Mouse (Mus musculus): ENCODE results near the gene Slc48a1.

Slc48a1 gene

GRCm38 (mm10) chr15:97816199-97816994 is 38.1 kb downstream of the Slc48a1 start:
- TF ChIP-seq GATA4 (IDR thresholded peaks at IDR 0.05; ENCODE audit: insufficient replicate concordance, low read length), result no peak

GRCm38 (mm10) chr15:97819937-97820336 is 41.6 kb downstream of the Slc48a1 start:
- no peak for TF ChIP-seq GATA4 (IDR thresholded peaks at IDR 0.05; ENCODE audit: insufficient replicate concordance, low read length)

DNA sequence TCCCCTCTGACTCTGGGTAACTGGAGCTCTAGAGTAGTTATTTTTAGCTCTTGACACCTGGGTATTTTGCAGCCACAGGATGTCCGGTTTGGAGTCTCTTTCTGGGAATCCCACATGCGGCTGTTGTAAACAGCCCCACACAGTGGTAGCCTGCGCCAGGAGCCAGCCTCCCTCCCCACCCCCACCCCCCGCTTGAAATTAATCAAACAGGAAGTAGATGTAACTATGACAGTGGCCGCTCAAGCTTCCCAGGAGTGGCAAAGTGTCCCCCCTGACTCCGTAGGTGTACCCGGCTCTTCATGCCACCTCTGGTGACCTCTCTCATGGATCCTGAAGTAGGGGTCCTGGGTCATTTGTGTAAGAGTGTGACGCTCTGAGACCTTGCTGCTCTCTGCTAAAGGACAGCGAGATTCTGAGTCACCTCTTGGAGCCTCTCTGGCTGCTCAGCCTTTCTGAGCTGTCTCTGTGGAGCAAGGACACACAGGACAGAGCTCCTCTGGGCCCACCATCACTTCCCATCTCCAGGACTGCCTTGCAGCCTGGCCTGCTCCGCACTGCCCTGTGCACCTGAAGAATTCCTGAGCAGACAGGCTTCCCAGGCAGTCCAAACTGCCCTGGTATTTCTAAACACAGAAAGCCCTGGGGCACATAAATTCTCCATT is 43.1 kb downstream of the Slc48a1 start:
- TF ChIP-seq GATA4 (IDR thresholded peaks at IDR 0.05; ENCODE audit: insufficient replicate concordance, low read length), result no peak

- no peak for TF ChIP-seq GATA4 (IDR thresholded peaks at IDR 0.05; ENCODE audit: insufficient replicate concordance, low read length)
These were observed 43.7 kb downstream of the Slc48a1 start for GRCm38 (mm10) chr15:97821983-97822363.

DNA sequence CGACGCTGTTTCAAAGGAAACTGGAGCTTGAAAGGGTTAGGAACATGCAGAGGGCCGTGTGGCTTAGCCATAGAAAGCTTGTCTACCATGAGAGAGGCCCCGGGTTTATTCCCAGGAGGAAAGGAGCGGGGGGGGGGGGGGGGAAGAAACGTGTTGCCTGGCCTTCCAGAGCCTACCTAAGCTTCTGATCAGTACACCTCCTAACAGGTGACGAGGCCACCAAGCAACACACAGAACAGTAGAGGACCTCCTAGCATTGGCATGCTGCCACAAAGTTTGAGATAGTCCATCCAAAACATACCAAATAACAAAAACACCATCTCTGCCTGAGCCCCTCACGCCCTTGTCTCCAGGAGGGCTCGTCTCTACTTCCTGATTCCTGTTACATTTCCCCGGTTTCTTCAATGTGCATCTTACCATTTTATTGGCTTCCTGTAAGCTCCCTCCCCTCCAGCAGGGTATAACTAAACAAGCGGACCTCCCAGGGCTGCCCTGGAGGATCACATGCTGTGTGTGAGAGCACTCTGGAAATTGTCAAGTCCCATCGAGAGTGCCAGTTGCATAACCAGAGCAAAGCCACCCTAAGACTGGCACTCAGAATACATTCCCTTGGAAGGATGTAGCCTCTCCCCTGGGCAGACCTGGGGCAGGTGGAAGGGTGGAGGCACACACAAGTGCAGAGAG is 44.4 kb downstream of the Slc48a1 start:
- TF ChIP-seq GATA4 (IDR thresholded peaks at IDR 0.05; ENCODE audit: insufficient replicate concordance, low read length), result no peak

DNA sequence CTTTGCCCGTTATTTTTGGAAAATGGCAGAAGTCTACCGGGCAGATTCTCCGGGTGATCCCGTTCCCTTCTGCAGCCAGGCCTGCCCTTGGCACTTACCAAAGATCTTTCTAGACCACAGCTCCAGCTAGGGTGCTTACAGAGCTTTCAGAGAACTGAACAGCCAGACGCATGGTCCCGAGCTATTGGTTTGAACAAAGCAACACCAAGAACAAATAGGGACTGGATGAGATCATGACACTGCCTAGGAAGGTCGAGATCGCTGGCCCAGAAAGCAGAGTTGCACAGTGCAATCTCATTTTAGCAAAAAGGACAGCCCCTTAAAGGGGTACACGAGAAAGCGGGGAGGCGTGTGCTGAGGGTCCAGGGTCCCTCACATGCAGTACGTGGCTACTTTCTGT is 45.2 kb downstream of the Slc48a1 start:
- no peak for TF ChIP-seq GATA4 (IDR thresholded peaks at IDR 0.05; ENCODE audit: insufficient replicate concordance, low read length)

- TF ChIP-seq GATA4 (IDR thresholded peaks at IDR 0.05; ENCODE audit: insufficient replicate concordance, low read length), result no peak
These were observed 45.7 kb downstream of the Slc48a1 start for GRCm38 (mm10) chr15:97824042-97824441.

- no peak for TF ChIP-seq GATA4 (IDR thresholded peaks at IDR 0.05; ENCODE audit: insufficient replicate concordance, low read length)
These were observed 47.0 kb downstream of the Slc48a1 start for GRCm38 (mm10) chr15:97825071-97825940.

DNA sequence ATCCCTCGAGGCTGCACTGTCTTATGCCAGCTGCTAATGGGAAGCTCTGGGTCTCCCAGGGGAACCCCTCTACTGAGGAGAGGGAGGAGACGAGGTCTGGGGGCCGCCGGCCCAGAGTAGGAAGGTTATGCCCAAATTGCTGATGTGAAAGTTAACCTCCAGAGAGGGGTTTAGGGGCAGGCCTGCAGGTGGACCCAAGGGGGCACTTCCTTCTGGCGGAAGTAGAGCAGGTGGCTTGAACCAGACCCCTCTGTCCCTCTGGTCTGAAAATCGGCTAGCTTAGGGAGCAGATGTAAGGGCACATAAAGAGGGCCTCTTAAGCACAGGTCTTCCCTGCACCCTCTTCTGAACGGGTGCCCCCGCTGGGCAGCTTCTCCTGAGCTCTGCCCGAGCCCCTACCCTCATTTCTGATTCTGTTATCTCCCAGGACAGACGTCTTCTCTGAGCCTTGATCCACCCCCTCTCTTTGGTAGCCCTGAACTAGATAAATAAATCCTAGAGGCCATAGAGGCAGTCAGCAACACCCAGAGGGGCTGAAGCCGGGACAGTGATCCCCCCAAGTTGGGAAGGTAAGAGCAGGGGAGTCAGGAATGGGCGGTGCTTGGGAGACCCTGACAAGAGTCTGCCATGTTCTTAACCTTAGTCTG is 47.7 kb downstream of the Slc48a1 start:
- TF ChIP-seq GATA4 (IDR thresholded peaks at IDR 0.05; ENCODE audit: insufficient replicate concordance, low read length), result no peak

- TF ChIP-seq GATA4 (IDR thresholded peaks at IDR 0.05; ENCODE audit: insufficient replicate concordance, low read length), result no peak
These were observed 48.4 kb downstream of the Slc48a1 start for GRCm38 (mm10) chr15:97826588-97827261.

GRCm38 (mm10) chr15:97827401-97827800 is 49.1 kb downstream of the Slc48a1 start:
- TF ChIP-seq GATA4 (IDR thresholded peaks at IDR 0.05; ENCODE audit: insufficient replicate concordance, low read length), result no peak

DNA sequence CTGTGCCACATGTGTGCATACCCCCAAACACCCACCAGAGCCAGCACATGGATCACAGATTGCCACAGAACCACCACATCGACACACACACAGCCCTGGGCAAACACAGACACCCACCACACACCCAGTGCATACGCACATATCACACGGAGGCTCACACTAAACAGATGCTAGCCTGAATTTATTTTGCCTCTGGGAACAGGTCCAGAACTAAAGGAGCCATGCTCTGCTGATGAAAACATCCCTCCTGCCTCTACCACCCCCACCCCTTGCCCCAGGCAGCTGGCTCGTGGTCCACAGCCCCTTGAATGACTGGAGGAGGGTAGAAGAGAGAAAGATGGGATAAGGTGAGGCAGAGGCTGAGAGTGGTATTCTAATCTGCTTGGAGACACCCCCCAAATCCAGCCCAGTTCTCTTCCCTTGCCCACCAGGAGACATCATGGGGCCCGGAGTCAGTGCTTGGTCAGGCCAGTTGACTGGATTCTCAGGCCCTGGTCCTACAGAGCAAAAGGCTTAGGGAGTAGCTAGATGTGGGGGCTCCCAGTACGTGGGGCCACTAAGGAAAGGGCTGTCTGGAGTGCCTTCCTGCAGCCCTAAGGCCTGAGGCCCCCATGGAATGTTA is 50.0 kb downstream of the Slc48a1 start:
- no peak for TF ChIP-seq GATA4 (IDR thresholded peaks at IDR 0.05; ENCODE audit: insufficient replicate concordance, low read length)

DNA sequence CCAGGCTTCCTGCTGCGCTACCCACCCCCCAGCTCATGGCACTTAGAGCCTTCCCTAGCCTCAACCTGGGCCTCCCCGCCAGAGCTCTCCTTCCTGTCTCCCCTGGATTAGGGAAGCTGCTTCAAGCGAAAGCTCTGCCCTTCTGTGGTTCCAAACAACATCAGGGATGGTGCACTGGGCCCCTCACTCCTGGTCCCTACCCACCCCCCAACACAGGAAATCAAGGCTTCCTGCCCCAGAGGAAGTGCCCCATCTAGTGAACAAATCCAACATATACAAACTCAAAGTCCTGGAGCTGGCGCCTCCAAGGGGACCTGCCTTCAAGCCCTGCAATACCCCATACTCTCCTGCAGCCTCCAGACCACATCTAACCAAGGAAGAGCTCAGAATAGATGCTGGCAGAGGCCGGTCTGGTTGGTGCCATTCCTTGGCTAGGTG is 50.6 kb downstream of the Slc48a1 start:
- TF ChIP-seq GATA4 (IDR thresholded peaks at IDR 0.05; ENCODE audit: insufficient replicate concordance, low read length), result no peak

GRCm38 (mm10) chr15:97829432-97829831 is 51.1 kb downstream of the Slc48a1 start:
- no peak for TF ChIP-seq GATA4 (IDR thresholded peaks at IDR 0.05; ENCODE audit: insufficient replicate concordance, low read length)
